Mouse (Mus musculus): ENCODE results near the gene Tnnt3.
A peak's percentile ranks its signal among the peaks of the same experiment; 100 is the strongest.

Gene Tnnt3

GRCm38 (mm10) chr7:142509518-142509917 lies 10.9 kb downstream of the Tnnt3 start:
- DNase-seq: no peak

- no peak for DNase-seq
Observed at GRCm38 (mm10) chr7:142510021-142510777, 11.6 kb downstream of the Tnnt3 start.

- DNase-seq: no peak
Observed at GRCm38 (mm10) chr7:142514048-142514447, 15.4 kb downstream of the Tnnt3 start.

GRCm38 (mm10) chr7:142516221-142516978 lies 17.8 kb downstream of the Tnnt3 start:
- DNase-seq: no peak

GRCm38 (mm10) chr7:142517531-142517930 lies 18.9 kb downstream of the Tnnt3 start:
- no peak for DNase-seq

GRCm38 (mm10) chr7:142520331-142520730 lies 21.7 kb downstream of the Tnnt3 start:
- no peak for DNase-seq

- DNase-seq: peak in 1 of 2 experiments; percentile 26
Observed at GRCm38 (mm10) chr7:142522352-142522751, 23.7 kb downstream of the Tnnt3 start.

GRCm38 (mm10) chr7:142523200-142523990 lies 24.8 kb downstream of the Tnnt3 start:
- no peak for DNase-seq

- no peak for DNase-seq
Observed at GRCm38 (mm10) chr7:142525342-142526178, 26.9 kb downstream of the Tnnt3 start.

- DNase-seq: no peak
Observed at GRCm38 (mm10) chr7:142529350-142529749, 30.7 kb downstream of the Tnnt3 start.

GRCm38 (mm10) chr7:142531973-142532521 lies 33.4 kb downstream of the Tnnt3 start:
- no peak for DNase-seq

GRCm38 (mm10) chr7:142532671-142533058 lies 34.0 kb downstream of the Tnnt3 start, which contains the start of gene Mrpl23:
TSS of gene Mrpl23 (plus strand) at chr7:142532686.
- DNase-seq: no peak

- DNase-seq: peak; percentile 94 to 95
Observed at GRCm38 (mm10) chr7:142533059-142533855, 34.6 kb downstream of the Tnnt3 start.

- DNase-seq: no peak
Observed at GRCm38 (mm10) chr7:142535116-142535515, 36.5 kb downstream of the Tnnt3 start.

- no peak for DNase-seq
Observed at GRCm38 (mm10) chr7:142535832-142536231, 37.2 kb downstream of the Tnnt3 start.

- no peak for DNase-seq
Observed at GRCm38 (mm10) chr7:142537181-142537580, 38.5 kb downstream of the Tnnt3 start.

- DNase-seq: peak; percentile 73
Observed at GRCm38 (mm10) chr7:142537879-142538278, 39.2 kb downstream of the Tnnt3 start.

- DNase-seq: no peak
Observed at GRCm38 (mm10) chr7:142538291-142538690, 39.7 kb downstream of the Tnnt3 start.

- no peak for DNase-seq
Observed at GRCm38 (mm10) chr7:142538766-142539165, 40.1 kb downstream of the Tnnt3 start.

- no peak for DNase-seq
Observed at GRCm38 (mm10) chr7:142539828-142540227, 41.2 kb downstream of the Tnnt3 start.

GRCm38 (mm10) chr7:142542771-142543303 lies 44.2 kb downstream of the Tnnt3 start:
- DNase-seq: no peak

All from B cell, adult 2 months (primary cell).